Mouse (Mus musculus): Measurements from ENCODE around the gene Nedd9. TPM values are rescaled to one million over a fixed set of nuclear protein-coding genes. Genes with fewer than 3 reads are reported as not detected.

The Nedd9 gene
- total and polyA plus RNA-seq, 3 experiments, result 41.3 to 48.7 (median 42.5) TPM

GRCm38 (mm10) chr13:41280696-41281095 is 206.5 kb downstream of the Nedd9 start:
- peaks cover 0 to 2% of the 10 kb centered on the region in 2 experiments for H3K36me3 ChIP-seq (replicated peaks in 1 of 2; ENCODE audit: control insufficient read depth in 1 of 2, insufficient read depth in 1 of 2, low read length in 1 of 2)
- no peak overlapping the region for H3K9ac ChIP-seq (ENCODE audit: insufficient read depth, low read depth)
- H3K27ac ChIP-seq (ENCODE audit: insufficient read depth, low read depth), result no peak overlapping the region
- no peaks in the 10 kb centered on the region for H3K79me2 ChIP-seq (replicated peaks; ENCODE audit: control insufficient read depth, extremely low read depth, insufficient read depth, poor library complexity, severe bottlenecking)
- H3K4me2 ChIP-seq (ENCODE audit: insufficient read depth, low read depth, poor library complexity, severe bottlenecking), result no peak overlapping the region
- H3K27me3 ChIP-seq (replicated peaks), result no peaks in the 10 kb centered on the region
- peaks cover 2% of the 10 kb centered on the region for H3K9me3 ChIP-seq (replicated peaks; ENCODE audit: low read length)
- TF ChIP-seq ETS1 (conservative IDR thresholded peaks at IDR 0.05; ENCODE audit: low read depth, low read length) (no peak), JUN (IDR thresholded peaks at IDR 0.05; ENCODE audit: insufficient read depth, low read depth, low read length) (no peak), RCOR1 (conservative IDR thresholded peaks at IDR 0.05; ENCODE audit: low read depth, low read length) (no peak), ZNF384 (IDR thresholded peaks at IDR 0.05; ENCODE audit: low read depth, low read length) (no peak), ZMIZ1 (IDR thresholded peaks at IDR 0.05; ENCODE audit: low read depth, low read length) (no peak), BHLHE40 (IDR thresholded peaks at IDR 0.05; ENCODE audit: low read depth, low read length) (no peak), CHD2 (IDR thresholded peaks at IDR 0.05; ENCODE audit: low read length) (no peak), NRF1 (IDR thresholded peaks at IDR 0.05; ENCODE audit: low read depth, low read length) (no peak), TBP (conservative IDR thresholded peaks at IDR 0.05; ENCODE audit: low read depth, low read length) (no peak), MAZ (IDR thresholded peaks at IDR 0.05; ENCODE audit: low read depth, low read length) (no peak), NELFE (IDR thresholded peaks at IDR 0.05; ENCODE audit: low read depth, low read length) (no peak), ELF1 (IDR thresholded peaks at IDR 0.05; ENCODE audit: low read depth, low read length) (no peak), IRF4 (IDR thresholded peaks at IDR 0.05; ENCODE audit: low read depth, low read length) (no peak)
- in situ Hi-C loops (cut with MboI; ENCODE audit: low pct_ligation_motif_present, low pct_unique_long_range_greater_than_20kb, low sequenced_read_pairs) (loop anchor here (5.0 kb wide), 2 partner anchors 287 to 357 kb away; no protein-coding TSS in a partner anchor), dilution Hi-C loops (cut with MboI; ENCODE audit: extremely low pct_ligation_motif_present, extremely low pct_unique_long_range_greater_than_20kb, low sequenced_read_pairs) (no loop called here)
- no peak for DNase-seq (ENCODE audit: extremely low read depth)
- no peak overlapping the region for H3K4me3 ChIP-seq (replicated peaks in 1 of 3; ENCODE audit: low read depth in 2 of 3, low read length in 2 of 3, poor library complexity in 1 of 3)
- no peaks in the 10 kb centered on the region for H3K4me1 ChIP-seq (ENCODE audit: control insufficient read depth in 1 of 2, insufficient read depth in 2 of 2)

GRCm38 (mm10) chr13:41273927-41274650 is 213.1 kb downstream of the Nedd9 start, which contains the start of gene Gm17364:
TSS of gene Gm17364 (minus strand) at chr13:41273977.
- TF ChIP-seq USF1 (IDR thresholded peaks at IDR 0.05; ENCODE audit: low read depth, low read length), result no peak
- TF ChIP-seq MAFK (IDR thresholded peaks at IDR 0.05; ENCODE audit: insufficient replicate concordance, low read length), result no peak
- TF ChIP-seq PAX5 (IDR thresholded peaks at IDR 0.05; ENCODE audit: low read length), result no peak
- no peak for TF ChIP-seq JUN (IDR thresholded peaks at IDR 0.05; ENCODE audit: insufficient read depth, low read depth, low read length)
- TF ChIP-seq HCFC1 (IDR thresholded peaks at IDR 0.05; ENCODE audit: low read depth, low read length), result no peak
- DNase-seq (ENCODE audit: extremely low read depth), result no peak
- in situ Hi-C loops (cut with MboI; ENCODE audit: low pct_ligation_motif_present, low pct_unique_long_range_greater_than_20kb, low sequenced_read_pairs), result no loop called here
- H3K36me3 ChIP-seq (replicated peaks in 1 of 2; ENCODE audit: control insufficient read depth in 1 of 2, insufficient read depth in 1 of 2, low read length in 1 of 2), result peaks cover 0 to 40% of the 10 kb centered on the region in 2 experiments
- H3K79me2 ChIP-seq (replicated peaks; ENCODE audit: control insufficient read depth, extremely low read depth, insufficient read depth, poor library complexity, severe bottlenecking), result 0 out of 2 replicates have a peak, but pooled peaks cover 2% of the 10 kb centered on the region
- H3K4me2 ChIP-seq (ENCODE audit: insufficient read depth, low read depth, poor library complexity, severe bottlenecking), result no peak within 1 kb of the TSS
- H3K27ac ChIP-seq (ENCODE audit: insufficient read depth, low read depth), result no peak within 1 kb of the TSS
- peaks cover 2% of the 10 kb centered on the region for H3K9me3 ChIP-seq (replicated peaks; ENCODE audit: low read length)
- dilution Hi-C loops (cut with MboI; ENCODE audit: extremely low pct_ligation_motif_present, extremely low pct_unique_long_range_greater_than_20kb, low sequenced_read_pairs), result no loop called here
- H3K9ac ChIP-seq (ENCODE audit: insufficient read depth, low read depth), result no peak within 1 kb of the TSS
- peaks cover 0 to 3% of the 10 kb centered on the region in 2 experiments; a peak in 1 of 4 replicates for H3K4me1 ChIP-seq (ENCODE audit: control insufficient read depth in 1 of 2, insufficient read depth in 2 of 2)
- H3K4me3 ChIP-seq (replicated peaks in 1 of 3; ENCODE audit: low read depth in 2 of 3, low read length in 2 of 3, poor library complexity in 1 of 3), result no peak within 1 kb of the TSS
- no peaks in the 10 kb centered on the region for H3K27me3 ChIP-seq (replicated peaks)
